Mouse (Mus musculus) thymus, adult 2 months (tissue): ENCODE results near the gene Mreg.

ENCODE experiments used
- CTCF ChIP-seq: fragments of 200-500 bp; IDR thresholded peaks from 2 replicates; pipeline ENCODE4 v1.5.1; 2012; ENCODE audit warnings: mild to moderate bottlenecking, control low read depth, low read length, moderate library complexity, borderline replicate concordance; ENCODE audit not compliant: control insufficient read depth, poor library complexity, insufficient read depth; ENCODE audit errors: extremely low read depth
- POLR2A ChIP-seq: fragments of 200-500 bp; IDR thresholded peaks from 2 replicates; pipeline ENCODE4 v1.6.1; 2012; ENCODE audit warnings: mild to moderate bottlenecking, low read length, control low read depth, moderate library complexity; ENCODE audit not compliant: control insufficient read depth, poor library complexity, insufficient read depth; ENCODE audit errors: extremely low read depth

DNA sequence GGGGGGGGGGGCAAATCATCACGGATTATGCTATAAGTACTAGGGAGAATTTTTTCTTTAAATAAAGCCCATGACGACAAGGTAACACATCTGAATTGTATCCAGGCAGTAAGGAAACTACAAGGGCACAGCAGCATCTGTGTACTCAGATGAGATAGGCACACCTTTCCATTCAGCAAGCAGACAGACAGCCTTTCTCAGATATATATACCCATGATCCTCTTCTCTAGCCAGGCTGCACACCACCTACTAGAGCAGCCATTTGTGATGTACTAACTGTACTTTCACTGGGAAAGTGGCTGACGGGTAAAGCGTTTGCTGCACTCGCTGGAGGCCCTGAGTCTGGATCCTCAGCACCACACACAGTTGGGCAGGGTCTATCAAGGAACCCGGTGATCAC, 28.6 kb downstream of the Mreg start:
- TF ChIP-seq CTCF (no peak), POLR2A (no peak)
